ENCODE assay signal across 26 mouse cellular contexts in the genomic region with DNA sequence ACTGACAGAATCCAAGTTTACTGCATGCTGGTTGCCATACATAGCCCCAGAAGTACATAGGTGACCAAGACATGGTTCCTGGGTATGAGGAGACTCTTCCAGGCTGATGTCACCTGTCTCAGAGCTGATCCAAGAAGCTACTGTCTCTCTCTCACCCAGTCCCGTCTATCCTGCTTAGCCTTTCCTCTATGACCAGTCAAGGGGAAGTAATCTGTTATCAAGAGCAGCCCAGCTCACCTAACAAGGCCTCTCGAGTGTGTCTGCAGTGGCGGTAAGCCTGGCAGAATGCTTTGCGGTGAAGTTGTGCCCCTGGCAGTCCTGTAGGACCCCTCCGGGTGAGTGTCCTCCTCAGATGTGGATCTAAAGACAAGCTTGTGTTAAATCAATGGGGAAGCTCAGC.
"Had no signal": no experiment of that assay in that cellular context is flagged by ENCODE, and none has a peak within 500 bp of the region (broad histone marks: within the 10 kb centered on the region; RNA-seq: fewer than 3 reads in every experiment).

No protein-coding gene starts in this region.

- H3K9me3 ChIP-seq: hindbrain, embryonic 13.5 days; hindbrain, embryonic 15.5 days; kidney, embryonic 15.5 days; limb, embryonic 10.5 days; liver, embryonic 13.5 days; liver, embryonic 15.5 days had no signal

- ATAC-seq: hindbrain, postnatal 0 days; intestine, embryonic 16.5 days had no signal

- H3K27ac ChIP-seq: gastrocnemius, adult 2 months; heart, embryonic 10.5 days; hindbrain, embryonic 13.5 days; hindbrain, embryonic 15.5 days; hindbrain, postnatal 0 days; kidney, postnatal 0 days; left cerebral cortex, adult 2 months; limb, embryonic 10.5 days; limb, embryonic 12.5 days; liver, embryonic 13.5 days; liver, embryonic 15.5 days had no signal

- H3K27me3 ChIP-seq: heart, embryonic 12.5 days; hindbrain, embryonic 13.5 days; hindbrain, embryonic 15.5 days; kidney, embryonic 15.5 days; limb, embryonic 12.5 days; liver, embryonic 13.5 days; liver, embryonic 15.5 days had no signal

- H3K4me3 ChIP-seq: gastrocnemius, adult 2 months; heart, embryonic 10.5 days; heart, embryonic 12.5 days; hindbrain, embryonic 13.5 days; hindbrain, embryonic 15.5 days; kidney, embryonic 15.5 days; left cerebral cortex, adult 2 months; limb, embryonic 10.5 days; limb, embryonic 12.5 days; liver, embryonic 13.5 days; liver, embryonic 15.5 days had no signal

- H3K4me2 ChIP-seq: heart, embryonic 12.5 days; hindbrain, embryonic 13.5 days; hindbrain, embryonic 15.5 days; kidney, embryonic 15.5 days; limb, embryonic 12.5 days; liver, embryonic 11.5 days; liver, embryonic 13.5 days; liver, embryonic 15.5 days had no signal

- H3K36me3 ChIP-seq: heart, embryonic 10.5 days; heart, embryonic 12.5 days; hindbrain, embryonic 13.5 days; hindbrain, embryonic 15.5 days; kidney, embryonic 15.5 days; limb, embryonic 10.5 days; limb, embryonic 12.5 days; liver, embryonic 13.5 days; liver, embryonic 15.5 days had no signal

- DNase-seq: gastrocnemius, adult 2 months; gastrocnemius, postnatal 10 days; gastrocnemius, postnatal 25 days; heart, adult 18-20 months; heart, postnatal 14 days; heart, postnatal 36 days; kidney, adult 11 months; kidney, adult 2 months; kidney, adult 9 months; kidney, postnatal 14 days; kidney, postnatal 36 days; liver; liver, embryonic 13.5 days had no signal

- H3K9ac ChIP-seq: heart, embryonic 12.5 days; hindbrain, embryonic 13.5 days; hindbrain, embryonic 15.5 days; kidney, embryonic 15.5 days; limb, embryonic 12.5 days; liver, embryonic 13.5 days; liver, embryonic 15.5 days had no signal
